16 mouse cellular contexts compared by ENCODE assay signal in the genomic region with DNA sequence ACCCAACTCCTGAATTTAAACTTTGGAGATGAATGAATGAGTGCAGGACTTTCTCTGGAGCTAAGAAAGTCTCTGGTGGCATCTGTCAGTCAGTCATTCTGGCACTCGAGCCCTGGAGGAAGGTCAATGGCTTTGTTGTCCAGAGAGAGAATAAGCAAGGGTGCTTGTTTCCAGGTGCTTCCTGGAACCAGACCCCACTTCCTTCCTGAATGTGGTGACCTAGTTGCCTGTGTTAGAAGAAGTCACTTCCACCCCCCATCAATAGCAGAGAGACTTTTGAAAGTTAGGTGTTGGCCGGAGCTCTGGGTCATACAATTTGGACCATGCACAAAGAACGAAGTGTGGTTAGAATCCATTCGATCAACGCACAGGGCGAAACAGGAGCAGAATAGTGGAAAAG. TPM values are rescaled to one million over a fixed set of nuclear protein-coding genes. Genes with fewer than 3 reads are reported as not detected.
DNase-seq lines count a peak whose midpoint lies in the region; ATAC-seq and TF ChIP-seq lines count a peak whose summit lies in the region.
"Had no signal": no experiment of that assay in that cellular context is flagged by ENCODE, and none has a peak within 500 bp of the region (broad histone marks: within the 10 kb centered on the region; RNA-seq: fewer than 3 reads in every experiment).

No protein-coding gene starts in this region.

- no peak for ATAC-seq in hindbrain, embryonic 12.5 days (ENCODE audit: low FRiP score)
- no peak for ATAC-seq in hindbrain, embryonic 14.5 days (ENCODE audit: low FRiP score)
- no peak for ATAC-seq in stomach, embryonic 15.5 days (ENCODE audit: insufficient read depth, low FRiP score, low read depth)
- ATAC-seq in stomach, postnatal 0 days (ENCODE audit: low FRiP score, low TSS enrichment), result no peak
- ATAC-seq in granulocyte monocyte progenitor cell, adult 5-6 weeks (replicated peaks; ENCODE audit: poor library complexity, severe bottlenecking), result peak; percentile 29
- no peak for ATAC-seq in limb, embryonic 15.5 days (ENCODE audit: insufficient number of reproducible peaks, low FRiP score, low TSS enrichment, low read depth)
- ATAC-seq: activated CD4-positive, CD25-positive, alpha-beta regulatory T cell, adult 4 months; midbrain, embryonic 16.5 days had no signal

- H3K27me3 ChIP-seq in hindbrain, embryonic 12.5 days, result no peaks in the 10 kb centered on the region
- no peaks in the 10 kb centered on the region for H3K27me3 ChIP-seq in hindbrain, embryonic 14.5 days (ENCODE audit: control insufficient read depth, insufficient read depth, low read length)
- no peaks in the 10 kb centered on the region for H3K27me3 ChIP-seq in stomach, embryonic 15.5 days (replicated peaks)
- H3K27me3 ChIP-seq in stomach, postnatal 0 days (ENCODE audit: control insufficient read depth, insufficient read depth, low read length), result no peaks in the 10 kb centered on the region
- H3K27me3 ChIP-seq in limb, embryonic 15.5 days, result no peaks in the 10 kb centered on the region
- H3K27me3 ChIP-seq: forebrain, embryonic 12.5 days; neural tube, embryonic 12.5 days had no signal

- no peaks in the 10 kb centered on the region for H3K9me3 ChIP-seq in hindbrain, embryonic 12.5 days (replicated peaks)
- no peaks in the 10 kb centered on the region for H3K9me3 ChIP-seq in hindbrain, embryonic 14.5 days (ENCODE audit: control insufficient read depth, low read length)
- H3K9me3 ChIP-seq in stomach, embryonic 15.5 days, result no peaks in the 10 kb centered on the region
- H3K9me3 ChIP-seq in stomach, postnatal 0 days (ENCODE audit: control insufficient read depth, low read length), result no peaks in the 10 kb centered on the region
- H3K9me3 ChIP-seq in limb, embryonic 15.5 days, result no peaks in the 10 kb centered on the region
- H3K9me3 ChIP-seq: forebrain, embryonic 12.5 days; hindbrain, embryonic 10.5 days; neural tube, embryonic 12.5 days had no signal

- TF ChIP-seq CTCF in stomach, postnatal 0 days (IDR thresholded peaks at IDR 0.05; ENCODE audit: low read depth), result no peak

- no peaks in the 10 kb centered on the region for H3K36me3 ChIP-seq in hindbrain, embryonic 12.5 days
- no peaks in the 10 kb centered on the region for H3K36me3 ChIP-seq in hindbrain, embryonic 14.5 days (replicated peaks; ENCODE audit: control insufficient read depth, insufficient read depth)
- no peaks in the 10 kb centered on the region for H3K36me3 ChIP-seq in stomach, embryonic 15.5 days
- no peaks in the 10 kb centered on the region for H3K36me3 ChIP-seq in stomach, postnatal 0 days (ENCODE audit: control insufficient read depth, insufficient read depth, low read length)
- peaks cover 8% of the 10 kb centered on the region; the same call in 1 of the 2 replicates for H3K36me3 ChIP-seq in limb, embryonic 15.5 days
- H3K36me3 ChIP-seq: forebrain, embryonic 12.5 days; hindbrain, embryonic 10.5 days; neural tube, embryonic 12.5 days had no signal

- WGBS in hindbrain, embryonic 12.5 days, result 85% methylated on average over 6 of the region's 6 CpGs
- 87% methylated on average over 6 of the region's 6 CpGs for WGBS in hindbrain, embryonic 14.5 days
- WGBS in stomach, embryonic 15.5 days, result 78% methylated on average over 6 of the region's 6 CpGs
- 74% methylated on average over 6 of the region's 6 CpGs for WGBS in stomach, postnatal 0 days
- 77% methylated on average over 6 of the region's 6 CpGs for WGBS in limb, embryonic 15.5 days

- H3K27ac ChIP-seq in hindbrain, embryonic 12.5 days, result peak overlapping the region; percentile 44; the same call in 1 of the 2 replicates
- no peak overlapping the region for H3K27ac ChIP-seq in hindbrain, embryonic 14.5 days
- H3K27ac ChIP-seq in stomach, embryonic 15.5 days, result peak overlapping the region; percentile 60; the same call in 1 of the 2 replicates
- no peak overlapping the region for H3K27ac ChIP-seq in stomach, postnatal 0 days (replicated peaks)
- peak overlapping the region; percentile 47; the same call in 1 of the 2 replicates for H3K27ac ChIP-seq in limb, embryonic 15.5 days
- H3K27ac ChIP-seq: forebrain, embryonic 12.5 days; hindbrain, embryonic 10.5 days; neural tube, embryonic 12.5 days had no signal

- no peak overlapping the region for H3K9ac ChIP-seq in hindbrain, embryonic 12.5 days
- H3K9ac ChIP-seq in hindbrain, embryonic 14.5 days, result no peak overlapping the region
- H3K9ac ChIP-seq in stomach, embryonic 15.5 days, result no peak overlapping the region
- H3K9ac ChIP-seq in stomach, postnatal 0 days (ENCODE audit: low read length), result no peak overlapping the region
- no peak overlapping the region for H3K9ac ChIP-seq in limb, embryonic 15.5 days
- H3K9ac ChIP-seq: forebrain, embryonic 12.5 days; neural tube, embryonic 12.5 days had no signal

- H3K4me2 ChIP-seq in hindbrain, embryonic 12.5 days (replicated peaks), result no peak overlapping the region
- no peak overlapping the region for H3K4me2 ChIP-seq in hindbrain, embryonic 14.5 days (replicated peaks)
- H3K4me2 ChIP-seq in stomach, embryonic 15.5 days, result no peak overlapping the region
- H3K4me2 ChIP-seq in stomach, postnatal 0 days (replicated peaks; ENCODE audit: low read depth), result no peak overlapping the region
- no peak overlapping the region for H3K4me2 ChIP-seq in limb, embryonic 15.5 days
- H3K4me2 ChIP-seq: forebrain, embryonic 12.5 days; neural tube, embryonic 12.5 days had no signal

- DNase-seq in hindbrain, embryonic 14.5 days (ENCODE audit: low spot score), result no peak
- no peak for DNase-seq in stomach, postnatal 0 days (ENCODE audit: low spot score)
- DNase-seq in cerebellum, adult 18-20 months, result no peak
- DNase-seq: cerebellum, adult 9-11 months; kidney, adult 2 months; lung, postnatal 10 days; spleen, adult 18-20 months had no signal

- no peak for TF ChIP-seq EP300 in stomach, postnatal 0 days (optimal IDR thresholded peaks at IDR 0.05)

- no peak overlapping the region for H3K4me3 ChIP-seq in hindbrain, embryonic 12.5 days
- no peak overlapping the region for H3K4me3 ChIP-seq in hindbrain, embryonic 14.5 days (replicated peaks; ENCODE audit: low read length)
- H3K4me3 ChIP-seq in stomach, embryonic 15.5 days (replicated peaks), result no peak overlapping the region
- no peak overlapping the region for H3K4me3 ChIP-seq in stomach, postnatal 0 days (ENCODE audit: low read depth, low read length)
- no peak overlapping the region for H3K4me3 ChIP-seq in limb, embryonic 15.5 days
- H3K4me3 ChIP-seq: forebrain, embryonic 12.5 days; hindbrain, embryonic 10.5 days; neural tube, embryonic 12.5 days had no signal

- peaks cover 32% of the 10 kb centered on the region for H3K4me1 ChIP-seq in hindbrain, embryonic 12.5 days
- H3K4me1 ChIP-seq in hindbrain, embryonic 14.5 days (replicated peaks; ENCODE audit: control insufficient read depth, insufficient read depth, low read length), result peaks cover 23% of the 10 kb centered on the region
- H3K4me1 ChIP-seq in stomach, embryonic 15.5 days, result peaks cover 60% of the 10 kb centered on the region
- peaks cover 13% of the 10 kb centered on the region for H3K4me1 ChIP-seq in stomach, postnatal 0 days (replicated peaks; ENCODE audit: control insufficient read depth, insufficient read depth)
- H3K4me1 ChIP-seq in limb, embryonic 15.5 days, result peaks cover 79% of the 10 kb centered on the region

RNA-seq across cellular contexts. Expression of a gene that starts 19.0 kb away (rescaled TPM):
- polyA plus RNA-seq in hindbrain, embryonic 12.5 days (2016; fragmentation: Nextera tagmentation; extraction: Ambion mirVana), result 47.2 and 60.3 TPM in 2 replicates
- polyA plus RNA-seq in hindbrain, embryonic 14.5 days (2014; fragmentation: Nextera tagmentation; extraction: Ambion mirVana), result 24.4 and 29.7 TPM in 2 replicates
- 109 and 116 TPM in 2 replicates for polyA plus RNA-seq in stomach, embryonic 15.5 days (2015; fragmentation: Nextera tagmentation; extraction: Ambion mirVana)
- polyA plus RNA-seq in stomach, postnatal 0 days (2015; fragmentation: Nextera tagmentation; extraction: Ambion mirVana), result 101 and 104 TPM in 2 replicates
- 55.0 and 74.3 TPM in 2 replicates for total RNA-seq in granulocyte monocyte progenitor cell, adult 5-6 weeks (2014; fragmentation: Nextera tagmentation)
- 66.8 and 83.5 TPM in 2 replicates for total RNA-seq in granulocyte monocyte progenitor cell, adult 5-6 weeks (2017)
- polyA plus RNA-seq in limb, embryonic 15.5 days (2015; fragmentation: Nextera tagmentation; extraction: Ambion mirVana), result 163 and 180 TPM in 2 replicates

Comparison
In these comparisons a context has a peak if more than half of its experiments do, and no peak if none do; other contexts are left out.
1. H3K27ac ChIP-seq: peak in hindbrain, embryonic 12.5 days (single experiment), stomach, embryonic 15.5 days (single experiment) and limb, embryonic 15.5 days (single experiment); none in hindbrain, embryonic 14.5 days (single experiment) and stomach, postnatal 0 days (single experiment).